Mouse (Mus musculus) megakaryocyte-erythroid progenitor cell, adult 5-6 weeks (primary cell): ENCODE results near the gene Crtc1. TPM values are rescaled to one million over a fixed set of nuclear protein-coding genes. Genes with fewer than 3 reads are reported as not detected.

Source experiments
- ATAC-seq: replicated peaks from 2 replicates; pipeline ENCODE4 v1.8.0; 2016; ENCODE audit warnings: mild to moderate bottlenecking, inconsistent platforms; ENCODE audit not compliant: severe bottlenecking, poor library complexity, low FRiP score, low TSS enrichment
- total RNA-seq, 2 experiments: library from RNA; stranded (forward) in 1 of 2; stranded (reverse) in 1 of 2; fragments of 200-1000, 215-1000 nt in 1 of 2; fragments of >200 nt in 1 of 2; fragmentation: Nextera tagmentation in 1 of 2; gene quantifications; 2 replicates each; pipeline ENCODE4 v1.2.3; 2014 to 2017

Gene Crtc1
- total RNA-seq, 2 experiments from 2014 or later = 1.3 to 15.6 TPM

DNA sequence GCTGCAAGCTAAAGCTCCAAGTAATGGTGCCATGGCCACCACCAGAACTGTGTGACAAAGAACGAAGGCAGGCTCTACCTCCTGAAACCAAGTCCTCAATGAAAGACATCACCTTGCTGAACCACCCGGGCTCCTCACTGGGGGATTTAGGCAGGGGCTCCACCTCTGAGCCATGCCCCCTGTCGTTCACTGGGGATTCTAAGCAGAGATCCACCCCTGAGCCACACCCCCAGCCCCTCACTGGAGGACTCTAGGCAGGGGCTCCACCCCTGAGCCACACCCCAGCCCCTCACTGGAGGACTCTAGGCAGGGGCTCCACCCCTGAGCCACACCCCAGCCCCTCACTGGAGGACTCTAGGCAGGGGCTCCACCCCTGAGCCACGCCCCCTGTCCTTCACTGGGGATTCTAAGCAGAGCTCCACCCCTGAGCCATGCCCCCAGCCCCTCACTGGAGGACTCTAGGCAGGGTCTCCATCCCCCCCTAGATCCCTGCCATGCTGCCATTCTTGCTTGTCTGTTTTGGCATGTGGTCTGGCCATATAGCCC lies 6.3 kb downstream of the Crtc1 start:
- ATAC-seq = no peak

DNA sequence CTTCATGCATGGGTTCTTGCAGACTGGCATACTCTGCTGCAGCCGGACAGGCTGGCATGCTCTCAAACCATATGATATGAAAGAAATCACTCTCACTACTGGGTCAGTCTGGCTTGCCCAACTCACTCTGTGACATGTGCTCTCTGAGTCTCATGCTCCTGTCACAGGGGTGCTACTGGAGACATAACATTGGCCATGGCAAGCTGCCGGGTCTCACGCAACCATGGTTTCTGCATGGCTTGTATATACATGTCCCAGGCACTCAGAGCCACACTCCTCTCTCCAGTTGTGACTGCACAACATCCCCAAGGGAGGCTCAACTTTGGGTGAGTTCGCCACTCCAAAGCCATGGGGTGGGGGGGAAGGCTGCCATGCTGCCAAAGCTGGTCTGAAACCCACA lies 8.2 kb downstream of the Crtc1 start:
- ATAC-seq = no peak

DNA sequence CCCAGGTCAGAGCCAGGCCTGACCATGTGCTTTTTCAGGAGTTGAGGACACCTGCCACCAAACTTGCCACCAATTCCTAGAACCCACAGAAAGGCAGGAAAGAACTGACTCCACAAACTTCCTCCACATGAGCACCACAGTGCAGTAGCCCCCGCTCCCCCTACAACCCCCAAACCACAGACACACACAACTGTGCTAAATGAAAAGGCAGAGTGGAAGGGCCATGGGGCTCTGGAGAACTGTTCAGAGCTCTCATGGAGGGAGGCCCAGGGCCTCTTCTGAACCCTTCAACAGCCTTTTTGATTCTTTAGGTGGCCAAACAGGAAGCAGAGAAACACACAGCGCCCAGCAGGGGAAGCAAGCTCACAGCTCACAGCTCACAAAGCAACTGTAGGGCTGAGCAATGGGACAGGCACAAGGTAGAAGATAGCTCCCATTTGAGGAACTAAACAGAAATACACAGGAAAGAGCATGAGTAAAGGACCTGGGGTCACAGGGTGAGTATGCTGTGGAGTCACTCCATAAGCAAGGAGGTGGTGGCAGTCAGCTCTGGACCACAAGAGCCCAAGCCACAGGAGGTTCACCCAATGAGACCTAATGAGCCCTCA lies 13.0 kb downstream of the Crtc1 start:
- no peak for ATAC-seq

DNA sequence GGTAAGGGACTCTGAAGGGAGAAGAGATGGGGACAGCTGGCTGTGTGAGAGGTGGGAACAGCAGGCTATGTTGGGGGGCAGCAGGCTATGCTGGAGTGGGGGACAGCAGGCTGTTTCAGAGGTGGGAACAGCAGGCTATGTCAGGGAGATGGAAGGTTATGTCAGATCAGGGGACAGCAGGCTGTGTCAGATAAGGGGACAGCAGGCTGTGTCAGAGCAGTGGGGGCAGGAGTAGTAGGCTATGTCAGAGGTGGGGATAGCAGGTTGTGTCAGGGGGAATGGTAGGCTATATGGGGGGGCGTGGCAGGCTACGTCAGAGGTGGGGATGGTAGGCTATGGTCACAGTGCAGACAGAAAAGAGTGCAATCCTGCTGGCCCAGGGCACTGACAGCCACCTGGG lies 16.7 kb downstream of the Crtc1 start:
- ATAC-seq = peak; percentile 88

DNA sequence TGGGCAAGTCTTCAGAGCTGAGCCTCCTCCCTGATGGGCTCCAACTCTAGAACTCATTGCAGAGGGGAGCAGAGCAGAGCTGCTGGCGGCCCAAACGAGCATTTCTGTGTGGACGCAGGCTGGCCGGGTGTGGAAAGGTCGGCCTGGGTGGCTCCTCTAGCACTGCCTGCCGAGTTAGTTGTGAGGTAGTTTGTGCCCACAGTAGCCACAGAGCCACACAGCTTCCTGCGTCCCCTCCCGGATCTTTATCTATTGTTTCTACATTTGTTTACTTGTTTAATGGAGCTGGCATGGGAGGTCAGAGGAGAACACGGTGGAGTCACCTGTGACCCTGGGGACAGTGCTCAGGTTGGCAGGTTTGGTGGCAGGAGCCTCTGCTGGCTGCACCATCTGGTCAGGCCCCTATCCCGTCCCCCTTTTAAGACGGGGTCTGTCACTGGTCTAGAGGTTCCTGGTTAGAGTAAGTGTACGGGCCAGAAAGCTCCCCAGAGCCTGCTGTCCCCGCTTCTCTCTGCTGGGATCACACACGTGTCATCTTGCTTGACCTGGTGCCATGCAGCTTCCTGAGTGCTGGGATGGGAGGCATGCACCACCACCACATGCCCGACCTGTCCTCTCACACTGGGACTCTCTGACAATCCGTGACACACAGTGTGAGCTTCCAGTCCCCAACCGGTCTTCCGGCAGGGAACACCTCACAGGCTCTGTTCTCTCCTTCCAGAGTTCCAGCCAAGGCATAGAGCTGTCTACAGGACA lies 17.9 kb downstream of the Crtc1 start:
- no peak for ATAC-seq

DNA sequence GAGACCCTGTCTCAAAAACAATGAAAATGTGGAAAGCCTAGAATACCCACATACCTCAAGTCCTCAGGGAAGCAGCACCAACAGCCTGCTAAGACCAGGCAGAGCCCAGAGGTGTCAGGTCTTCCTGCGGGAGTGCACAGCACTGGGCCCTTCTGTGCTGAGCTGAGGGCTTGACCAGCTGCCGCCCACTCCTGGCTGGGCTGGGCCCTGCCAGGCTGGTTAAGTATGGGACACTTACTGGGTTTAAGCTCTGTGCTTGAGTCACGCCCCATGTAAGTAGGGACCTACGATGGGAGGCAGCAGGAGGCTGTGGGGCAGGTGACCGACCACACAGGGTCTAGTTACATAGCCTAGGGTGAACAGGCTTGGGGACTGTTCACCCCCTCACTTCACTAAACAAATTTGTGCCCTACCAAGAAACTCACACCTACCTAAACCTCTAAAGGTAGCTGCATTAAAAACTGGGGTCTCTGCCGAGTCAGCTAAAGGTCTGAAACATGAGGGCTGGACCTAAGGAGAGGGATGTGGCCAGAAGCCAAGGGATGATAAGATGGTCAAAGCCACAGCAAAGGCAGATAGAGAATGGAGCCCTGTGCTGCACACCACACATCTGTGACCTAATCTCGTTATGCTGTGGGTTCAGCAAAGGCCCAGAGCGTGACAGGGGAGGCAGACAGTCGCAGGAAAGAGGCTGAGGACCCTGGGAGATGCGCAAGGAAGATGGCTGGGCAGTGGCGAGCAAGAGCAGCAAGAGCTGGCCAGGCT lies 19.3 kb downstream of the Crtc1 start:
- 0 out of 2 replicates have a peak, but pooled peaks have one; percentile 32 for ATAC-seq

DNA sequence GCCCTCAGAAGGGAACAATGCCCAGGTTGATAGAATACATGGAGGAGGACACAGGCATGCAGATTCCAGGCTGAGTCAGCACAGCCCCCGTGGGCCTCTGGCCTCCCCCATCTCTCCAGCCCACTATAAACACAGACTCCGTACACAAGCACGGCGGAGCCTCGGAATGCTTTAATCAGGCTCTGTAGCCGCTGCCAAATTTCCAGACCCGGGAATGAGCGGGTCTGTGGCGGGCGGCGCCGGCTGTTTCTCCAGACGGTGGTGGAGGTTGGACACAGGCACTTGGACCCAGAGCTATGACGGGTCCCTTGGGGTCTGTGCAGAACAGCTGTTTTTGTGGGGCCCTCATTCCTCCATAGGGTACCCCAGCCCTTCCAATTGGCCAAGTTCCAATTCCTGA lies 20.4 kb downstream of the Crtc1 start:
- ATAC-seq = no peak

DNA sequence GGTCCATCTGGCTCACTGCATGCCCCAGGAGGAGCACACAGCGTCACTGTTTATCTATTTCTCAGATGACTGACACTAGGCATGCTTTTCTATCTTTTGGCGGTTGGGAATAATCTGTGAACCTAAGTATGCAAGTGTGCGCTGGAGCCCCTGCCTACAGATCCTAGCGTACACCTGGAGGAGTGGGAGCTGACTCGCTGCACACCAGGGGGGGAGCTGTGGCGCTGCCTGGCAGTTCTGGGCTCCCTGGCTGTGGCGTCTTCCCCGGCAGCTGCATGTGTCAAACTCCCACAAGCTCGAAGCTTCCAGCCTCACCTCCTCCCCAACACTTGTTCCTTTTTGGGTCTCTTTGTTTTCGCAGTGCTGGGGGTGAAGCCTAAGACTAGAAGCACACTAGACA lies 21.5 kb downstream of the Crtc1 start:
- ATAC-seq = no peak

DNA sequence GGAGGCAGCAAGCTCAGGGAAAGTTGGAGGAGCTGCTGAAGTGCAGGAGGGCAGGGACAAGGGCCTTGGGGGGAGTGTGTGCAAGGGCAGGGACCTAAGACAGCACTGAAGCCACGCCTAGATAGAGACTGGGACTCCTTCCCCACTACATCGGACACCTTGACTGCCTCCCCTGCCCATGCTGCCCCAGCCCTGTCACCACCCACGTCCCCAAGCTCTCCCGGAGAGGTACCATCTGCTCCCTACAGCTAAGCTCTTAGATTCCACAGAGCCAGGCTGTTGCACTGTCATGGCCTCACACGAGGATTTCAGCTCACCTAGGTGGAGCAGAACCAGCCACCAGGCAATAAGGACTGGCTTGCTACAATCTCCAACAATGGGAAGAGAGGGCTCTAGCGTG lies 22.4 kb downstream of the Crtc1 start:
- ATAC-seq = no peak

DNA sequence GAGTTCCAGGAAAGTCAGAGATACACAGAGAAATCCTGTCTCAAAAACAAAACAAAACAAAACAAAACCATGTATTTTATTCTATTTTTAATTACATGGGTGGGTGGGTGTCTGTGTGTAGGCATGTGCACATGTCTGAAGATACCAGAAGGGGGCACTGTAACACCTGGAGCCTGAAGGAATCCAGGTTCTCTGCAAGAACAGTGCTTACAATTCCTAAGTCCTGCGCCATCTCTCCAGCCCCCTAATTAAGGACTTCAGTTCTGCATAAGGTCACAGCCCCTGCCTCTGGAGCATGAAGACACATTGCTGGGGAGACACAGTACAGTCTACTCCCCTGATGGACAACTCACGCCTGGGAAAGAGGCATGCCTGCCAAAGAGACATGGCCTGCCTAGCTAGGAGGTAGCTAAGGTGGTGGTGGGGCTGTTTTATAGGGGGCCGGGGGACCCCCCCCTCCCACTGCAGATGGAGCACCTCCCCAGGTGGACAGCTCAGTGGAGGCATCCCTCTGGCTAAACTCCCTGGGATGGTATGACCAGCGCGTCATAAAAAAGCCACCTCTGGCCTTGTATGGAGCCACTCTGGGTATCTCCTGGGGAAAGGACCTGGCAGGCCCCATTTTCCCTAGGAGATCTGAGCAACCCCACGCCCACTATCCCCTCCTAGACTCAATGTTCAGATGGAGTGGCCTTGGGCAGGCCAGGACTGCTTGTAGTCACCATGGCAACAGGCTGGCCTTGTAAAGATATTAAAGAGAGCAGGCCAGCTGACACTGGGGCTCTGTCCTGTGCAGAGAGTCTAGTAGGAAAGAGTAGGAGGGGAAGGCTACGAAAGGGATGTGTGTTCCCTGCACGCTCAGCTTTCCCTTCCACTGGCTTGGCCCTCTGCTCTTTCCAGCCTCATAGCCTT lies 23.6 kb downstream of the Crtc1 start:
- ATAC-seq = no peak

DNA sequence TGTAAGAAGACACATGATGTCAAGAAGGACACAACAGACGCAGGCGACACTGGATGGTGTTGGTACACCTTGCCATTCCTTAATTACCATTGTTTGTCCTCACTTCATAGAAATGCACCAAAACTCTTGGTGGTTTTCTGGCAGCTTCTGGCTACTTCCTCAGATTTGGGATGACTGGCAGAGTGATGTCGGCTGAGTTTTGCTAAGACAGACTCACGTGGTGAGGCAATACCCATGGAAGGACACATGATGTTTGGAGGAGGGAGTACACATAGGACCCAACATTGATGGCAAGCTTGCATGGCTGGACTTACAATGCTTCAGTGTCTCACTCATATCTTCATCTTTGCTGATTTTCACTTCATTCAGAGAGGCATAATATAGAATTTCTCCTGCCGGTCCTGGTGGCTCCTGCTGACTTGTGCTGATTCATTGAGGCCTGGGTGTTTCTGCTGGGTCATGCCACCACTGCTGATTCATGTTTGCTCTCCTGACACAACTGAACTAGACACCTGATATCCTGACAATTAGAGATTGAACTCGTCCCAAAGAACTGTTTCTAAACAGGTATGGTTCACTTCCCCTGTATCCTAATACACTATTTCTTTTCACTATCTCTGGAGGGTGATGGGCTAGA lies 25.0 kb downstream of the Crtc1 start:
- no peak for ATAC-seq

DNA sequence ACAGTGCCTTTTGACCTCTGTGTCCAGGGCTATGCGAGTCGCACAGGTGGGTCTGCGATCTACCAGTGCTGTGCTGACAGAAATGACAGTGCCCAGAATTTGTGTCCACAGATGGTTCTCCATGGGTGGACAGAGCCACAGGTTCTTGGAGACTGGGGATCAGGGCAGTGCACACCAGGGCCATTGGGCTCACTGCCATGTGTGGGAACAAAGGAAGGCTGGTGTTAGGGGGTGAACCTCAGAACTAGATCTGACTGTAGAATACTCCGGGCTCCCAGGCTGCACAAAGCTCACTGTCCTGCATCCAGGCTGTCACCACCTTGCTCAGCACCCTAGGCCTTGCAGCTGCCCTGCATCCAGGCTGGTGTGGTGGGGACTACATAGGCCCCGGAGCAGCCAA lies 29.1 kb downstream of the Crtc1 start:
- no peak for ATAC-seq

DNA sequence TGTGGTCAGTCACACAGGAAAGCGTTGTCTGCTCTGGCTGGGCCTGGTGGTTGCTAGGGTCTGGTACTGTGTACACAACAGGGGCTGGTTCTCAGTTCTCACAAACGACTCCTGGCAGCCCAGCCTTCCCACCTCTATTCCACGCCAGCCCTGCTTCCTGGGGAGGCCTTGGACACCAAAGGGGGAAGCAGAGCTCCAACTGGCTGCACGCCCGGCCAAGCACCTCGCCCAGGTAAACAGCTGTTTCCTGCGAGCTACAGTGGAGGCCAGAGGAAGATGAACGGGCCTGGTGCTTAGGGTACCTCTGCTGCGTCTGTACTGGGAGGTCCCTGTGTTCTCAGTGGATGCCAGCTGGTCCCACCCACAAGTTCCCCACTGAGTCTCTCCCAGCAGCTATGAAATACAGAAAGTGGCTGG lies 29.9 kb downstream of the Crtc1 start:
- ATAC-seq = no peak

DNA sequence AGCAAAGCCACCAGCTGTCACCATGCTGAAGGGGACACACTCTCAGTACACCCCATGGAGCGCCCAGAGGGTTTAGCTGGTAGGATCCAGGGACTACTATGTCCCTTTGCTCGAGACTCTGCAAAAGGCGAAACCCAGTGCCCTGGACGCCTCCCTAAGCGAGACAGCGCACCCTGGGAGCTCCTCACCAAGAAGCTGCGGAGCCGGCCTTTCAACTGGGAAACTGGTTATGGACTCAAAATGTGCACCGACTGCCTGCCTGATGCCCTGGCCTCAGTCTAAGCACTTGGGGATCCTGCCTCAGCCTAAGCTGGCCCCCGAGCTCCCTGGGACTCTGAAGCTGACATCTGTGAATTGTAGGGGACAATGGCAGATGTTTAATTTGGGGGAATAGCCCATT lies 30.4 kb downstream of the Crtc1 start:
- no peak for ATAC-seq

DNA sequence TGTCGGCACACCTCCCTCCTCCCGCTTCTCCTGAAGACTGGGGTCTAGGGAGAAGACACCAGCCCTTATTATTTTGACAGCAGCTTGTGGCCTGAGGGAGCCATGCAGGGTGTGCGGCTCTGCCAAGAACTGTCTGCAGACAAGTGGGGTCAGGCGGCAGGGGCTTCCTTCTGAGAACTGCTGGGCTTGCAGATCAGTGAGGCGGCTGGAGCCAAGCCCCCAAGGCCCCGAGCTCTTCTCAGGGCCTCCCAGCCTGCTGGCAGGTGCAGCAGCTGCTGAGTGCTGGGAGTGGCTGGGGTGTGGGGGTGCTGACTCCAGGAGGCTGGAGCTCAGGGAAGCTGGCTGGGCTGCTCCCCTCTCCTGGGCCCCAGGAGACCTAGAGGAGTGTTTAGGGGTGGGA lies 31.1 kb downstream of the Crtc1 start:
- no peak for ATAC-seq

DNA sequence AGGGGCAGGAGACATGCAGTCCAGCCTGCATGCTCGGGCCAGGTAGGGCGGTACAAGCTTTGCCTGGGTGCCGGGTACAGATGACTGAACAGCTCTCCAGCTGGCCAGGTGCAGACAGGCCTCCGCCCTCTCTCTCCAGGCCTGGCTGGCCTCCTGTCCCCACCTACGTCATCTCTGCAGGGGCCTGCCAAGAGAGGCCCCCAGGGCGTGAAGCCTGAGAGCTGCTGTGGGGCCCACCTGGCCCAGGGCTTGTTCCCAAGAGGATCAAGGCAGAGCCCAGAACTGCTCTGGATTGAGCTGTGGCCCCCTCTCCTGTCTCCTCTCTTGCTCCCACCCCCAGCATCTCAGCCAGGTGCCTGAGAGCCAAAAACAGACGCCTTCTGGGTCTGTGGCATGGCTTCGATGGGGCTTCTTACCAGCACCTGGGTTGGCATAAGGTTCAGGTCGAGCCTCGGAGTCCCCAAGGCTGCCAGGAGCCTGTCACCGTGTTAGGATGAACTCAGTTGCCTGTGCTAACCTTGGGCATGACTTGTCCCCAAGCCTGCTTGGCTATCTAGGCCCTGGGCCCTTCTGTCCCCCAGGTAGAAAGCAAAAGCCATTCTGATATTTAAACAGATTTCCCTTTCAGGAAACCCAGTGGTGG lies 32.8 kb downstream of the Crtc1 start:
- no peak for ATAC-seq

DNA sequence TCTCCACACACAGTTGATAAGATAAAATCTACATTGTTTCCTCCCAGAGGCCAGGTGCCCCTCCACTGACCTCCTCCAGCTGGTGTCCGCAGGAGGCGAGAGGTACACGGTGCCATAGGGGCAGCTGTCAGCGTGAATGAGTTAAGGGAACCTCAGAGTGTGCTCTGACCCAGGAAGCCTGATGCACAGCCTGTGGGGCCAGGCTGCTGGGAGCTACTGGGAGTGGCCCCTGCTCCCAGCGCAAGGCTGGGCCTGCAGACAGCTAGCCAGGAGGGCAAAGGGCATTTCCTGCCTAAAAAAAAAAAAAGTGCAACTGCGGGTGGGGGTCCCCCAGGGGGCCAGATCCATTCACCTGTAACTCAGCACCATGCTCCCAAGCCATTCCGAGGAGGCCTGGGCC lies 34.2 kb downstream of the Crtc1 start:
- ATAC-seq = no peak

DNA sequence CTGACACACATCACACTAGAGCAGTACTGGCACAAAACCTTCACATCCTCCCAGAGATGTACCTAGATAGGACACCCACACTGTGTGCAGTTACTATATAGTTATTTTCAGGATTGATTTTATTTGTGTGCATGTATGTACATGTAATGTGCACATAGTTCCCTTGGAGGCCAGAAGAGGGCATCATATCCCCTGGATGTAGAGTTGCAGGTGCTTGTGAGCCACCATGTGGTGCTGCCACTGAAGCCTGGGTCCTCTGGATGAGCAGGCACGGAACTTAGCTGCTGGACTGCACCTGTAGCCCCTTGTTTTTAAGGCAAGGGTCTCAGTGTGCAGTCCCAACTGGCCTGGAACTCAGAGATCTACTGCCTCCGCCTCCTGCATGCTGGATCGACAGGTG lies 35.2 kb downstream of the Crtc1 start:
- peak; percentile 46; the same call in 1 of the 2 replicates for ATAC-seq
